Mouse (Mus musculus): ENCODE data around the gene Atpaf2. TPM values are rescaled to one million over a fixed set of nuclear protein-coding genes. Genes with fewer than 3 reads are reported as not detected.

Gene Atpaf2
- total RNA-seq (2014; rRNA removed; ENCODE audit: low replicate concordance) = 42.2 and 45.7 TPM in 2 replicates
- polyA plus RNA-seq (2015; fragmentation: Nextera tagmentation; extraction: Ambion mirVana) = 43.2 and 44.1 TPM in 2 replicates

DNA sequence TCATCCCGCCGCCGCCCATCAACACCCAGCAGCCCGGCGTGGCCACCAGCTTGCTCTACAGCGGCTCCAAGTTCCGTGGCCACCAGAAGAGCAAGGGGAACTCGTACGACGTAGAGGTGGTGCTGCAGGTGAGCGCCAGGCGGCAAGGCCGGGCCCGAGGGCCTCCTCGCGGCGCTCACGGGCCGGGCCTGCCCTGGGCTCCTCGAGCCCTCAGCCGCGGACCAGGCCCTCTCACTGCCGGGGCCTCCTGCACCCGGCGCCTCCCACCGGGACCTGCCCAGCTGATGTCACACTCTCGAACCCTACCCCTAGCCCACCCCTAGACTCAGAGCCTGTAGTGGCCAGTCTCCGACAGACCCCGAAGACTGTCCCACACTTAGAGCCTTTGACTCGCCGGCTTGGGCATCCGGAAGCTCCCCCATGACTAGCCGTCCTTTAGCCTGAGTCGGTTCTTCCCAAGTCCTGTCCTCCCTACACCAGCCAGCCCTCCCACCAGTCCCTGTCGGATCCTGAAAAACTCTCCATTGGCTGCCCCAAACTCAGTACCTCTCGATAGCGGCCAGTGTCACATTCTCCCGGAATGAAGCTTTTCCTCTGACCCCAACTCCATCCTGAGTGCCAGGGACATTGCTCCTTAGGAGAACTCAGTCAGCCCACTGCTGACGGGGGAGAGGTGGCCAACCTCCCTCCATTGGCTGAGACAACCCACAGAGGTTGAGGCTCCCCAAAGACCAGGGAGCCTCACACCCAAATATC, at the start of gene Atpaf2:
Atpaf2 (minus strand) TSS at position 741 of the 756 bp plus-strand sequence.
- peaks cover 13% of the 10 kb centered on the region for H3K4me1 ChIP-seq (ENCODE audit: control insufficient read depth, insufficient read depth)
- ATAC-seq (ENCODE audit: insufficient read depth, low read depth) (peak; percentile 15; the same call in 1 of the 2 replicates), DNase-seq (ENCODE audit: low spot score) (peak; percentile 12)
- 2% methylated on average over 35 of the region's 39 CpGs for WGBS
- TF ChIP-seq CTCF (IDR thresholded peaks at IDR 0.05; ENCODE audit: low read depth) (no peak), EP300 (IDR thresholded peaks at IDR 0.05; ENCODE audit: low read depth) (no peak)
- H3K4me2 ChIP-seq (ENCODE audit: low read depth, low read length) = peak within 1 kb of the TSS; percentile 96
- peak within 1 kb of the TSS; percentile 78 for H3K27ac ChIP-seq (ENCODE audit: low read depth)
- H3K9me3 ChIP-seq (replicated peaks; ENCODE audit: control insufficient read depth, low read length) = no peaks in the 10 kb centered on the region
- H3K36me3 ChIP-seq (replicated peaks; ENCODE audit: control insufficient read depth, insufficient read depth, low read length) = no peaks in the 10 kb centered on the region
- H3K9ac ChIP-seq (replicated peaks; ENCODE audit: low read depth, low read length) = peak within 1 kb of the TSS; percentile 72
- H3K27me3 ChIP-seq (ENCODE audit: control insufficient read depth, insufficient read depth, low read length) = no peaks in the 10 kb centered on the region
- peak within 1 kb of the TSS; percentile 92 for H3K4me3 ChIP-seq (ENCODE audit: low read depth, low read length)

DNA sequence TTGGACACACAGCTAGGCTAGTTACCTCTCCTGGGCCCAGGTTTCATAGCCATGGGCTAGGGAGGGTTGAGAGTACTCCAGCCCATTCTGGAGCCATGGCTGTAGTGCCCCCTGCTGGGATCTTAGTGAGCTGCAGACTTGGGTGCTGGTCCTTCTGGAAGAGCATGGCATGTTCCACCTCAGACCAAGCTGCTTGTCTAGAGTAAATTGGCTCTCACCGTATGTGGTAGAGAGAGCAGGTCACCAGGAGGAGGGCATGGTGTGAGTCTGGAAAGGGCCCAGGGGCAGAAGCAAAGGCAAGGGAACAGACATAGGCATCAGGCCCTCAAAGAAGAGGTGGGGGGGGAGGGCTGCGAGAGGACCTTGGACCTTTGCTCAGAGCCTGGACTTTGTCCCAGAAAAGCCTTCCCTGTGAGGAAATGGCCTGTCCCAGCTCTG, 47.7 kb upstream of the Atpaf2 start:
- no peak for ATAC-seq (ENCODE audit: insufficient read depth, low read depth)
- Histone ChIP-seq H3K4me1 (ENCODE audit: control insufficient read depth, insufficient read depth) (no peaks in the 10 kb centered on the region), H3K4me3 (ENCODE audit: low read depth, low read length) (no peak overlapping the region)

DNA sequence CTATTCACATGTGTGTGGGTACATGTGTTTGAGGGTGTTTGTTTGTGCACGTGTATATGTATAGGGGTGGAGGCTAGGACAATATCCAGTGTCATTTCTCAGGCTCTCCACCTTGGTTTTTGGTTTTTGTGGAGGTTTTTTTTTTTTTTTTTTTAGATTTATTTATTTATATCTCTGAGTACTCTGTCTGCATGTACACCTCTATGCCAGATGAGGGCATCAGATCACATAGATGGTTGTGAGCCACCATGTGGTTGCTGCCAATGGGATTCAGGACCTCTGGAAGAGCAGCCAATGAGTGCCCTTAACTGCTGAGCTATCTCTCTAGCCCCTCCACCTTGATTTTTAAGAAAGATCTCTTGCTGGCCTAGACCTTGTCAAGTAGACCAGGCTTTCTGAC, 39.7 kb upstream of the Atpaf2 start:
- WGBS = 90% methylated on average over 1 of the region's 1 CpGs

More for the DNA sequence above, 47.7 kb upstream of the Atpaf2 start:
- 91% methylated on average over 2 of the region's 2 CpGs for WGBS
- TF ChIP-seq EP300 (IDR thresholded peaks at IDR 0.05; ENCODE audit: low read depth) (no peak), CTCF (IDR thresholded peaks at IDR 0.05; ENCODE audit: low read depth) (peak; percentile 33)
- no peak overlapping the region for H3K27ac ChIP-seq (ENCODE audit: low read depth)
- H3K9ac ChIP-seq (replicated peaks; ENCODE audit: low read depth, low read length) = no peak overlapping the region
- H3K9me3 ChIP-seq (replicated peaks; ENCODE audit: control insufficient read depth, low read length) = no peaks in the 10 kb centered on the region
- no peaks in the 10 kb centered on the region for H3K27me3 ChIP-seq (ENCODE audit: control insufficient read depth, insufficient read depth, low read length)
- no peak overlapping the region for H3K4me2 ChIP-seq (ENCODE audit: low read depth, low read length)
- H3K36me3 ChIP-seq (replicated peaks; ENCODE audit: control insufficient read depth, insufficient read depth, low read length) = peaks cover 86% of the 10 kb centered on the region
- no peak for DNase-seq (ENCODE audit: low spot score)

DNA sequence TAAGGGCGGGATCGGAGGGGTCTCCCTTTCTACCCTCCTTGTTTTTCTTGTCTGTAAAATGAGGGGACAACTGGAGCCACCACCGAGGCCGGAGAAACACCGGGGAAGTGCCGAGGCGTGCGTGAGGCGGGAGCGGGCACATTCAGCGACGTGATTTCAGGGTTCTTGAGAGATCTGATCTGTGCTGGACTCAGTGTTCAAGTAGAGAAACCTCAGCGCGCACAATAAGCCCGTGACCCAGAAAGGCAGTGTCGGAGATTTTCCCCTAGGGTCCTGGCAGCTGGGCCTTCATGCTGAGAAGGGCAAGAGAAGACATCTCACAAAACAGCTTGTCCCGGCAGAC, 36.5 kb upstream of the Atpaf2 start:
- peak; percentile 8; the same call in 1 of the 2 replicates for ATAC-seq (ENCODE audit: insufficient read depth, low read depth)
- no peak for DNase-seq (ENCODE audit: low spot score)
- H3K9ac ChIP-seq (replicated peaks; ENCODE audit: low read depth, low read length) = peak overlapping the region; percentile 83
- peak overlapping the region; percentile 69 for H3K27ac ChIP-seq (ENCODE audit: low read depth)
- TF ChIP-seq EP300 (IDR thresholded peaks at IDR 0.05; ENCODE audit: low read depth) = no peak
- under 1% methylated on average over 17 of the region's 17 CpGs for WGBS
- H3K4me1 ChIP-seq (ENCODE audit: control insufficient read depth, insufficient read depth) = peaks cover 8% of the 10 kb centered on the region; the same call in 1 of the 2 replicates
- H3K4me3 ChIP-seq (ENCODE audit: low read depth, low read length) = peak overlapping the region; percentile 65
- no peaks in the 10 kb centered on the region for H3K27me3 ChIP-seq (ENCODE audit: control insufficient read depth, insufficient read depth, low read length)
- H3K36me3 ChIP-seq (replicated peaks; ENCODE audit: control insufficient read depth, insufficient read depth, low read length) = peaks cover 24% of the 10 kb centered on the region
- H3K4me2 ChIP-seq (ENCODE audit: low read depth, low read length) = peak overlapping the region; percentile 82
- H3K9me3 ChIP-seq (replicated peaks; ENCODE audit: control insufficient read depth, low read length) = no peaks in the 10 kb centered on the region

More for the DNA sequence above, 39.7 kb upstream of the Atpaf2 start:
- TF ChIP-seq CTCF (IDR thresholded peaks at IDR 0.05; ENCODE audit: low read depth) (peak; percentile 19; the same call in 1 of the 2 replicates), EP300 (IDR thresholded peaks at IDR 0.05; ENCODE audit: low read depth) (no peak)
- Histone ChIP-seq H3K9me3 (replicated peaks; ENCODE audit: control insufficient read depth, low read length) (no peaks in the 10 kb centered on the region), H3K4me1 (ENCODE audit: control insufficient read depth, insufficient read depth) (peaks cover 8% of the 10 kb centered on the region; the same call in 1 of the 2 replicates), H3K27me3 (ENCODE audit: control insufficient read depth, insufficient read depth, low read length) (no peaks in the 10 kb centered on the region), H3K4me3 (ENCODE audit: low read depth, low read length) (no peak overlapping the region), H3K27ac (ENCODE audit: low read depth) (no peak overlapping the region), H3K36me3 (replicated peaks; ENCODE audit: control insufficient read depth, insufficient read depth, low read length) (peaks cover 57% of the 10 kb centered on the region), H3K9ac (replicated peaks; ENCODE audit: low read depth, low read length) (no peak overlapping the region), H3K4me2 (ENCODE audit: low read depth, low read length) (no peak overlapping the region)
- no peak for ATAC-seq (ENCODE audit: insufficient read depth, low read depth)
- peak; percentile 26 for DNase-seq (ENCODE audit: low spot score)

DNA sequence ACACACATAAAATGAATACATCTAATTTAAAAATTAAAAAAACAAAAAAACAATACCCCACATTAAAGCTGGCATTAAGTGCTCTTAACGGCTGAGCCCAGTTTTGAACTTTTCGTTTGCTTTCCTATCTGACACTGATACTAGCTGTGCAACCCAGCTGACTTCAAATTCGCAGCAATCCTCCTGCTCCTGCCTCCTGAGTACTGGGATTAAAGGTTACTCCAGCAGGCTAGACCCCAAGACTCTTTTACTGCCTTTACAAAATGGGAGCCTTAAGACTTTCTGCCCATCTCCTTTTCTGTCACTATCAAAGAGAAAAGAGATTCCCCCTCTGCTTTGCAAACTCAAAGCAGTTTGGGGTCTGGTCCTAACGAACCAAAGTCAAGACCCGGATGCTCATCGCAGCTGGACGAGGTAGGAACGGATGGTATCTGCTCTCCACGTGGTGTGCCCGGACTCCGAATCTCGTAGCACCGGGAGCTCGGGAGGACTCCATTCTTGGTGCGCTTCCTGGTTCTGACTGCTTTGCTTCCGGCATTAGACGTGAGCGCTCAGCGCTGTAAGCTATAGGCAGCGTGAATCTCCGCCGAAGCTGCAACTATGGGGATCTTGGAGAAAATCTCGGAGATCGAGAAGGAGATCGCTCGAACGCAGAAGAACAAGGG, 36.0 kb upstream of the Atpaf2 start, which contains the start of gene Drg2:
Drg2 (plus strand) TSS at position 512 of the 665 bp plus-strand sequence.
- no peaks in the 10 kb centered on the region for H3K9me3 ChIP-seq (replicated peaks; ENCODE audit: control insufficient read depth, low read length)
- 4% methylated on average over 27 of the region's 27 CpGs for whole genome bisulfite sequencing
- peaks cover 19% of the 10 kb centered on the region for H3K36me3 ChIP-seq (replicated peaks; ENCODE audit: control insufficient read depth, insufficient read depth, low read length)
- H3K4me1 ChIP-seq (ENCODE audit: control insufficient read depth, insufficient read depth) = peaks cover 8% of the 10 kb centered on the region; the same call in 1 of the 2 replicates
- peak within 1 kb of the TSS; percentile 65 for H3K4me3 ChIP-seq (ENCODE audit: low read depth, low read length)
- ATAC-seq (ENCODE audit: insufficient read depth, low read depth) (peak; percentile 94), DNase-seq (ENCODE audit: low spot score) (peak; percentile 88)
- H3K9ac ChIP-seq (replicated peaks; ENCODE audit: low read depth, low read length) = peak within 1 kb of the TSS; percentile 83
- peak within 1 kb of the TSS; percentile 69 for H3K27ac ChIP-seq (ENCODE audit: low read depth)
- TF ChIP-seq CTCF (IDR thresholded peaks at IDR 0.05; ENCODE audit: low read depth) (no peak), EP300 (IDR thresholded peaks at IDR 0.05; ENCODE audit: low read depth) (no peak)
- peak within 1 kb of the TSS; percentile 82 for H3K4me2 ChIP-seq (ENCODE audit: low read depth, low read length)
- no peaks in the 10 kb centered on the region for H3K27me3 ChIP-seq (ENCODE audit: control insufficient read depth, insufficient read depth, low read length)

Measured in heart, postnatal 0 days (tissue).